Mouse (Mus musculus) ES-Bruce4 (cell line): ENCODE measurements around the gene Rgs11. TPM values are rescaled to one million over a fixed set of nuclear protein-coding genes. Genes with fewer than 3 reads are reported as not detected.

Source experiments
- H3K27ac ChIP-seq: 2 replicates; pipeline ENCODE4 v1.5.1; 2012; ENCODE audit warnings: low read length, inconsistent platforms; ENCODE audit not compliant: insufficient read depth
- H3K27me3 ChIP-seq: 2 replicates; pipeline ENCODE4 v1.6.1; 2012; ENCODE audit warnings: mild to moderate bottlenecking, low read length, inconsistent platforms; ENCODE audit not compliant: control insufficient read depth, poor library complexity, insufficient read depth, severe bottlenecking
- H3K36me3 ChIP-seq: 2 replicates; pipeline ENCODE4 v1.6.1; 2012; ENCODE audit warnings: inconsistent platforms, mild to moderate bottlenecking, low read length, moderate library complexity; ENCODE audit not compliant: control insufficient read depth, poor library complexity, insufficient read depth, severe bottlenecking
- H3K4me1 ChIP-seq: one replicate; pipeline ENCODE4 v1.8.1; 2011; ENCODE audit warnings: low read length; ENCODE audit not compliant: control insufficient read depth, insufficient read depth
- H3K4me3 ChIP-seq: 2 replicates; pipeline ENCODE4 v1.5.1; 2011; ENCODE audit warnings: low read depth, mild to moderate bottlenecking, low read length
- H3K9ac ChIP-seq: 2 replicates; pipeline ENCODE4 v1.6.1; 2012; ENCODE audit warnings: low read depth, mild to moderate bottlenecking, inconsistent platforms; ENCODE audit not compliant: poor library complexity, severe bottlenecking
- H3K9me3 ChIP-seq: replicated peaks from 2 replicates; pipeline ENCODE4 v1.6.1; 2012; ENCODE audit warnings: mild to moderate bottlenecking, low read length, inconsistent platforms; ENCODE audit not compliant: control insufficient read depth, poor library complexity, insufficient read depth, severe bottlenecking
- CTCF ChIP-seq: IDR thresholded peaks from one replicate; pipeline ENCODE4 v1.8.1; 2011; ENCODE audit warnings: low read depth, low read length
- EP300 ChIP-seq: IDR thresholded peaks from 2 replicates; pipeline ENCODE4 v1.6.1; 2011; ENCODE audit warnings: low read depth, low read length; ENCODE audit not compliant: insufficient read depth
- POLR2A ChIP-seq: IDR thresholded peaks from one replicate; pipeline ENCODE4 v1.8.1; 2011; ENCODE audit warnings: low read length; ENCODE audit not compliant: insufficient read depth
- polyA plus RNA-seq: library from polyadenylated mRNA; stranded (reverse); fragments of >200 nt; gene quantifications from 2 replicates; pipeline ENCODE4 v1.2.4, GENCODE M21; 2011; ENCODE audit warnings: low read depth; ENCODE audit not compliant: missing spikeins, insufficient read depth, insufficient read length

The Rgs11 gene
- polyA plus RNA-seq, 1 experiment = 2.4 TPM

DNA sequence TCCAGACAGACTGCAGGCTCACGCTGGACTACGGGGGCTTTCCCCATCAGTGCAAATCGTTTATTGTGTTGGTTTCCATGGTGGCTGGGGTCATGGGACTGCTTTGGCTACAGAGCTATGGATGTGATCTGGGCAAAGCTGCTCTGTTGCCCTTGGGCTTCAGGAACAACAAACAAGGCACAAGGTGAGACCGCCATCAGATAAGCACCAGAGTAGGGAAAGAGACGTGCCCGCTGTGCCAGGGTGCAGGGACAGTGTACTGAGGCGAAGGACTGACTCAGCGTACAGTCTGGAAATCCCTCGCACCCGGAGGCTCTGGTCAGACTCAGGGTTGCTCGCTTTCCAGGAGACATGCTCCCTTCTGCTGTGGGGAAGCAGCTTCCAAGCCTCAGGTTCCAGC lies 9.9 kb downstream of the Rgs11 start:
- Histone ChIP-seq H3K27me3 (no peaks in the 10 kb centered on the region), H3K4me3 (no peak overlapping the region), H3K36me3 (no peaks in the 10 kb centered on the region), H3K27ac (no peak overlapping the region), H3K9me3 (no peaks in the 10 kb centered on the region), H3K9ac (no peak overlapping the region), H3K4me1 (no peaks in the 10 kb centered on the region)
- no peak for TF ChIP-seq EP300
- TF ChIP-seq POLR2A = no peak
- TF ChIP-seq CTCF = no peak

DNA sequence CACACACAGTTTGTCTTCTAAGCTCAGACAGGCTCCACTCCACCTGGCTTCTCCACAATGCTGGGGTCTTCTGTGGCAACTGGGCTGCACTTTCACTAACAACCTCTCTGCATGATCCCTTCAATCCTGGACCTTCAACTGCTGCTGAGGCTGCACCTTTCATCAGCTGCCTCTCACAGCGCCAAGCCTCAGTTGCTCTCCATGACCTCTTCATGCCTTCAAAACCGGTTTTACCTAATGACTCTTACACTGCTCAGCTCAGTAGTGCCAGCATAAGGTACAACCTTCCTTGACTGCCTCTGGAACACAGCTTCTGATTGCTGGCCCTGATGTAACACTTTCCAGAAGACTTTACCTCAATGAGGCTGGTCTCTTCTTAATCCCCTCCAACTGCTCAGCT lies 18.8 kb downstream of the Rgs11 start:
- Histone ChIP-seq H3K9me3 (no peaks in the 10 kb centered on the region), H3K9ac (no peak overlapping the region), H3K4me1 (no peaks in the 10 kb centered on the region)

DNA sequence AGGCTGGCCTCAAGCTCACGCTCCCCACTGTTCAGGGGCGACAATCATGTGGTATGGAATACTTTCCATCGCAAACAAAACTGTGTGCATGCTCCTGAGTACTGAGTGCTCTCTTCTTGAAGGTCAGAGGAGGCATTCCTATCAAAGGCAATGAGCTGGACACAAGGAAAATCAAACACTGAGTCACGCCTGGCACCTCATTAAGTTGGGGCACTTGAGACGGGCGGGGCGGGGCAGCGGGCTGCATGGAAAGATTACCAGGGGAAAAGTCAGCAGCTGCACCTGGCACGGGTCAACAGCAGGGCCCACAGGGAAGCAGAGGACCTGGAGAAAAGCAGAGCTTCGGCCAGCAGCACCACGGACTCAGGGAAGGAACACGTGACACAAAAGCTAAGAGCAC lies 22.4 kb downstream of the Rgs11 start:
- H3K27me3 ChIP-seq = no peaks in the 10 kb centered on the region
- H3K4me3 ChIP-seq = no peak overlapping the region
- H3K4me1 ChIP-seq = no peaks in the 10 kb centered on the region
- no peaks in the 10 kb centered on the region for H3K9me3 ChIP-seq
- no peak for TF ChIP-seq POLR2A
- TF ChIP-seq CTCF = no peak
- TF ChIP-seq EP300 = no peak
- no peak overlapping the region for H3K9ac ChIP-seq
- H3K27ac ChIP-seq = no peak overlapping the region
- H3K36me3 ChIP-seq = no peaks in the 10 kb centered on the region

More for the DNA sequence above, 18.8 kb downstream of the Rgs11 start:
- Histone ChIP-seq H3K36me3 (no peaks in the 10 kb centered on the region), H3K27ac (no peak overlapping the region), H3K27me3 (no peaks in the 10 kb centered on the region), H3K4me3 (no peak overlapping the region)
- TF ChIP-seq CTCF (no peak), EP300 (no peak), POLR2A (no peak)

DNA sequence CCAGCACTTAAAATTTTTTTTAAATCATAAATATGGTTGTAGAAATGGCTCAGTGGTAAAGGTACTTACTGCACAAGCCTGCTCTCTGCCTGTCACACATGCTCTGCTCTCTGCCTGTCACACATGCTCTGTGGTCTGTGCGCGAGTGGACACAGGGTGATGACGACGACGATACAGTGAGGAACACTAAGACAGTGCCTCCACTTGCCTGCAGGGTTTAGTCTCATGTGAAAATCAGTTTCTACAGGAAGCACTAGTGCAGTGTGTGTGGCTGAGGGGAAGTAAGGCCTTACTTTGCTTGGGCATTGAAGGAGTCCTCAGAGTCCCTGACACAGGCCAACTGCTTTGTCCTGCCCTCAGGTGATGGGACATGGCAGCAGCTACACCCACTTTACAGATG lies 27.0 kb downstream of the Rgs11 start:
- no peaks in the 10 kb centered on the region for H3K36me3 ChIP-seq
- H3K4me1 ChIP-seq = no peaks in the 10 kb centered on the region
- TF ChIP-seq CTCF (no peak), EP300 (no peak), POLR2A (no peak)
- H3K27me3 ChIP-seq = no peaks in the 10 kb centered on the region
- H3K9ac ChIP-seq = no peak overlapping the region
- no peaks in the 10 kb centered on the region for H3K9me3 ChIP-seq
- no peak overlapping the region for H3K27ac ChIP-seq
- no peak overlapping the region for H3K4me3 ChIP-seq

DNA sequence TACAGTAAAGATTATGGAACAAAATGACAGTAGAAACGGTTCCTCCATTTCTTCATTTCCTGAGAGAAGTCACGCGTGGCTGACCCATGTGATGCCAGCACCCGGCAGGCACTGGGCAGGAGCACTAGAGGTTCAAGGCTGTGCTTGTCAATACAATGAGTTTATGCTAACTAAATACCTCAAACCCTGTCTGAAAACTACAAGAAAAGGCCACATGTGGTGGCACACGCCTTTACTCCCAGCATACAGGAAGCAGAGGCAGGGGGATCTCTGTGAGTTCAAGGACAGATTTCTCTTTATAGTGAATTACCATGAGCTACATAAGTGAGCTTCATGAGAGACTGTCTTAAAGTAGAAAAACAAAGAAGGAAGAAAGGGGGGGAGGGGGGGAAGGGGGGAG lies 28.4 kb downstream of the Rgs11 start:
- H3K4me1 ChIP-seq = no peaks in the 10 kb centered on the region
- no peak overlapping the region for H3K27ac ChIP-seq
- no peak overlapping the region for H3K9ac ChIP-seq
- H3K4me3 ChIP-seq = no peak overlapping the region
- no peaks in the 10 kb centered on the region for H3K27me3 ChIP-seq
- no peaks in the 10 kb centered on the region for H3K36me3 ChIP-seq
- TF ChIP-seq POLR2A = no peak
- TF ChIP-seq CTCF = no peak
- TF ChIP-seq EP300 = no peak
- no peaks in the 10 kb centered on the region for H3K9me3 ChIP-seq

DNA sequence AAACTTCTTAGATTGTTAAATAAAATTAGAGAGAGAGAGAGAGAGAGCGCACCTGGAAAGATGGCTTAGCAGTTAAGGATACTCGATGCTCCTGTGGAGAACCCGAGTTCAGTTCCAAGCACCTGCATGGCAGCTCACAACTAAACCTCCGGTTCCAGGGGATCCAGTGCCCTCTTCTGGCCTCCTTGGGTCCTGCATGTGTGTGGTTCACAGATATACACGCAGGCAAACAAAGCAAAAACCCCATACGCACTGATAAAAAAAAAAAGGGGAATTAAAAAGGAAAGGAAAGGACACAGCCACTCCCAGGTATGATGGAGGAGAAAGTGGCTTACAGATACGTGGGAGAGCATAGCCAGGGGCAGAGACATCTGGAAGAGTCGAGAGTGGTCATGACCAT lies 30.1 kb downstream of the Rgs11 start:
- no peaks in the 10 kb centered on the region for H3K27me3 ChIP-seq
- no peaks in the 10 kb centered on the region for H3K4me1 ChIP-seq
- TF ChIP-seq POLR2A = no peak
- TF ChIP-seq CTCF = peak; percentile 83
- H3K27ac ChIP-seq = no peak overlapping the region
- no peaks in the 10 kb centered on the region for H3K36me3 ChIP-seq
- H3K9me3 ChIP-seq = no peaks in the 10 kb centered on the region
- no peak overlapping the region for H3K9ac ChIP-seq
- no peak overlapping the region for H3K4me3 ChIP-seq

DNA sequence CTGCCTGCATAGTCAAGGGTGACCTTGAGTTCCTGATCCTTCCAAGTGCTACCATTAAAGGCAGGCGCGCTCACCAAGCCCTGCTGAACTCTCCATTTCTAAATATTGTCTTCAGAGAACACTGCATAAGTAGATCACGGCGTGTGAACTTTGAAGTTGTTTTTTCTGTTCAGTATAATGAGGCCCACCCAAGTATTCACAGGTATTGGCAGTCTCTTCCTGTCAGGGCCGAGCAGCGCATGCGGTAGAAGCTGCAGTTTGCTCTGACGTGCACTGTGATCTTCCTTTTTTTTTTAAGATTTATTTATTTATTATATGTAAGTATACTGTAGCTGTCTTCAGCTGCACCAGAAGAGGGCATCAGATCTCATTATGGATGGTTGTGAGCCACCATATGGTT lies 31.6 kb downstream of the Rgs11 start:
- Histone ChIP-seq H3K27me3 (no peaks in the 10 kb centered on the region), H3K27ac (no peak overlapping the region), H3K4me1 (no peaks in the 10 kb centered on the region), H3K4me3 (no peak overlapping the region), H3K36me3 (no peaks in the 10 kb centered on the region), H3K9ac (no peak overlapping the region), H3K9me3 (no peaks in the 10 kb centered on the region)
- no peak for TF ChIP-seq EP300
- no peak for TF ChIP-seq POLR2A
- no peak for TF ChIP-seq CTCF
